Comparison of ENCODE assay signal across 10 mouse cellular contexts in genomic region chr5:5211034-5211779, GRCm38 (mm10).
DNase-seq lines count a peak whose midpoint lies in the region; ATAC-seq and TF ChIP-seq lines count a peak whose summit lies in the region.
"Had no signal": no experiment of that assay in that cellular context is flagged by ENCODE, and none has a peak within 500 bp of the region (broad histone marks: within the 10 kb centered on the region; RNA-seq: fewer than 3 reads in every experiment).

No protein-coding gene starts in this region.

- DNase-seq in urinary bladder, postnatal 36 days (ENCODE audit: low spot score in 2 of 2): peak; percentile 42 to 64
- no peak for DNase-seq in urinary bladder, adult 2 months (ENCODE audit: low spot score)
- no peak for DNase-seq in liver, postnatal 0 days
- no peak for DNase-seq in thymus, postnatal 25 days
- DNase-seq in neural tube, embryonic 10.5 days (ENCODE audit: extremely low spot score, low spot score): no peak
- DNase-seq: gastrocnemius, postnatal 36 days; kidney, adult 9 months; spleen, adult 18-20 months had no signal

- 22% methylated on average over 7 of the region's 7 CpGs for WGBS in heart, embryonic 16.5 days
- WGBS in liver, postnatal 0 days (ENCODE audit: insufficient replicate concordance): 37% methylated on average over 7 of the region's 7 CpGs
- 71% methylated on average over 7 of the region's 7 CpGs for WGBS in neural tube, embryonic 15.5 days

- H3K9me3 ChIP-seq in heart, embryonic 16.5 days (replicated peaks; ENCODE audit: control insufficient read depth, low read length): no peaks in the 10 kb centered on the region
- H3K9me3 ChIP-seq in liver, postnatal 0 days (ENCODE audit: low read length): no peaks in the 10 kb centered on the region
- H3K9me3 ChIP-seq in neural tube, embryonic 15.5 days (replicated peaks): no peaks in the 10 kb centered on the region

- no peaks in the 10 kb centered on the region for H3K27me3 ChIP-seq in heart, embryonic 16.5 days (ENCODE audit: control insufficient read depth, insufficient read depth, low read length)
- no peaks in the 10 kb centered on the region for H3K27me3 ChIP-seq in liver, postnatal 0 days (ENCODE audit: insufficient read depth, low read length)
- no peaks in the 10 kb centered on the region for H3K27me3 ChIP-seq in neural tube, embryonic 15.5 days (replicated peaks)

- H3K36me3 ChIP-seq in heart, embryonic 16.5 days (ENCODE audit: control insufficient read depth, insufficient read depth): no peaks in the 10 kb centered on the region
- H3K36me3 ChIP-seq in liver, postnatal 0 days (replicated peaks; ENCODE audit: insufficient read depth, low read length): no peaks in the 10 kb centered on the region
- H3K36me3 ChIP-seq in neural tube, embryonic 15.5 days: no peaks in the 10 kb centered on the region

- TF ChIP-seq CTCF in liver, postnatal 0 days (IDR thresholded peaks at IDR 0.05; ENCODE audit: low read depth): no peak

- H3K9ac ChIP-seq in heart, embryonic 16.5 days (ENCODE audit: low read length): peak overlapping the region; percentile 46
- no peak overlapping the region for H3K9ac ChIP-seq in liver, postnatal 0 days (replicated peaks)
- H3K9ac ChIP-seq in neural tube, embryonic 15.5 days (replicated peaks): no peak overlapping the region

- peak overlapping the region; percentile 77 for H3K27ac ChIP-seq in heart, embryonic 16.5 days (ENCODE audit: low read length)
- H3K27ac ChIP-seq in liver, postnatal 0 days (ENCODE audit: low read depth): no peak overlapping the region
- H3K27ac ChIP-seq in neural tube, embryonic 15.5 days (replicated peaks): no peak overlapping the region

- no peak for TF ChIP-seq EP300 in liver, postnatal 0 days (IDR thresholded peaks at IDR 0.05; ENCODE audit: low read depth)

- peaks cover 24% of the 10 kb centered on the region for H3K4me1 ChIP-seq in heart, embryonic 16.5 days (ENCODE audit: control insufficient read depth, insufficient read depth, low read length)
- peaks cover 3% of the 10 kb centered on the region; the same call in 1 of the 2 replicates for H3K4me1 ChIP-seq in liver, postnatal 0 days (ENCODE audit: insufficient read depth)
- 0 out of 2 replicates have a peak, but pooled peaks cover 3% of the 10 kb centered on the region for H3K4me1 ChIP-seq in neural tube, embryonic 15.5 days

- ATAC-seq in heart, embryonic 16.5 days (replicated peaks; ENCODE audit: extremely low read depth, insufficient read depth, low FRiP score): peak; percentile 49
- ATAC-seq in liver, postnatal 0 days: peak; percentile 67
- no peak for ATAC-seq in neural tube, embryonic 15.5 days (ENCODE audit: low FRiP score)

- peak overlapping the region; percentile 52 for H3K4me2 ChIP-seq in heart, embryonic 16.5 days (ENCODE audit: low read depth, low read length)
- no peak overlapping the region for H3K4me2 ChIP-seq in liver, postnatal 0 days (ENCODE audit: low read depth, low read length)
- no peak overlapping the region for H3K4me2 ChIP-seq in neural tube, embryonic 15.5 days

- no peak overlapping the region for H3K4me3 ChIP-seq in heart, embryonic 16.5 days (ENCODE audit: low read length)
- H3K4me3 ChIP-seq in liver, postnatal 0 days (ENCODE audit: low read depth, low read length): no peak overlapping the region
- no peak overlapping the region for H3K4me3 ChIP-seq in neural tube, embryonic 15.5 days (replicated peaks)

Comparison
In these comparisons a context has a peak if more than half of its experiments do, and no peak if none do; other contexts are left out.
1. DNase-seq: peak in urinary bladder, postnatal 36 days (2 of 2); none in urinary bladder, adult 2 months (single experiment), liver, postnatal 0 days (single experiment), thymus, postnatal 25 days (single experiment) and neural tube, embryonic 10.5 days (single experiment).